Mouse (Mus musculus) intestine, embryonic 15.5 days (tissue): ENCODE results near the gene Blcap. TPM values are rescaled to one million over a fixed set of nuclear protein-coding genes. Genes with fewer than 3 reads are reported as not detected.

Source experiments
- ATAC-seq: fragments of 200-750 bp; cut with Nextera tagmentation; 2 replicates; pipeline ENCODE4 v1.8.0; 2017; ENCODE audit warnings: moderate TSS enrichment, moderate library complexity
- H3K27ac ChIP-seq: fragments of 300-500 bp; sonication (generic); 2 replicates; pipeline ENCODE4 v1.5.1; 2015; ENCODE audit warnings: mild to moderate bottlenecking, inconsistent platforms
- H3K27me3 ChIP-seq: fragments of 300-500 bp; sonication (generic); replicated peaks from 2 replicates; pipeline ENCODE4 v1.6.1; 2015; ENCODE audit warnings: inconsistent platforms
- H3K36me3 ChIP-seq: fragments of 300-500 bp; sonication (generic); 2 replicates; pipeline ENCODE4 v1.6.1; 2015; ENCODE audit warnings: inconsistent platforms
- H3K4me1 ChIP-seq: fragments of 300-500 bp; sonication (generic); replicated peaks from 2 replicates; pipeline ENCODE4 v1.6.1; 2015; ENCODE audit warnings: inconsistent platforms
- H3K4me2 ChIP-seq: fragments of 300-500 bp; sonication (generic); replicated peaks from 2 replicates; pipeline ENCODE4 v1.6.1; 2015; ENCODE audit warnings: mild to moderate bottlenecking, inconsistent platforms
- H3K4me3 ChIP-seq: fragments of 300-500 bp; sonication (generic); replicated peaks from 2 replicates; pipeline ENCODE4 v1.5.1; 2015; ENCODE audit warnings: inconsistent platforms
- H3K9ac ChIP-seq: fragments of 300-500 bp; sonication (generic); 2 replicates; pipeline ENCODE4 v1.6.1; 2015; ENCODE audit warnings: inconsistent platforms
- H3K9me3 ChIP-seq: fragments of 300-500 bp; sonication (generic); 2 replicates; pipeline ENCODE4 v1.6.1; 2016; ENCODE audit warnings: inconsistent platforms
- WGBS: fragments of 180-500 bp; shearing (Covaris S2); methylation state at CpG from one replicate; pipeline ENCODE4 v1.1.7; 2015; 5-methylcytosine and 5-hydroxymethylcytosine counted together
- polyA plus RNA-seq: library from polyadenylated mRNA; unstranded; fragments of >200 nt; fragmentation: Nextera tagmentation; extraction: Ambion mirVana; gene quantifications from 2 replicates; pipeline ENCODE4 v1.2.1, GENCODE M21; 2015

The Blcap gene
- polyA plus RNA-seq, 1 experiment from 2014 or later: 39.2 TPM

- Histone ChIP-seq H3K27ac (no peak overlapping the region), H3K27me3 (no peaks in the 10 kb centered on the region), H3K9me3 (no peaks in the 10 kb centered on the region), H3K9ac (peak overlapping the region; percentile 95; the same call in 1 of the 2 replicates), H3K4me2 (peak overlapping the region; percentile 82), H3K4me1 (peaks cover 25% of the 10 kb centered on the region), H3K36me3 (0 out of 2 replicates have a peak, but pooled peaks cover 4% of the 10 kb centered on the region), H3K4me3 (peak overlapping the region; percentile 100)
- WGBS: 81% methylated on average over 11 of the region's 11 CpGs
- no peak for ATAC-seq
Observed at GRCm38 (mm10) chr2:157567235-157567961, 3.7 kb downstream of the Blcap start.

DNA sequence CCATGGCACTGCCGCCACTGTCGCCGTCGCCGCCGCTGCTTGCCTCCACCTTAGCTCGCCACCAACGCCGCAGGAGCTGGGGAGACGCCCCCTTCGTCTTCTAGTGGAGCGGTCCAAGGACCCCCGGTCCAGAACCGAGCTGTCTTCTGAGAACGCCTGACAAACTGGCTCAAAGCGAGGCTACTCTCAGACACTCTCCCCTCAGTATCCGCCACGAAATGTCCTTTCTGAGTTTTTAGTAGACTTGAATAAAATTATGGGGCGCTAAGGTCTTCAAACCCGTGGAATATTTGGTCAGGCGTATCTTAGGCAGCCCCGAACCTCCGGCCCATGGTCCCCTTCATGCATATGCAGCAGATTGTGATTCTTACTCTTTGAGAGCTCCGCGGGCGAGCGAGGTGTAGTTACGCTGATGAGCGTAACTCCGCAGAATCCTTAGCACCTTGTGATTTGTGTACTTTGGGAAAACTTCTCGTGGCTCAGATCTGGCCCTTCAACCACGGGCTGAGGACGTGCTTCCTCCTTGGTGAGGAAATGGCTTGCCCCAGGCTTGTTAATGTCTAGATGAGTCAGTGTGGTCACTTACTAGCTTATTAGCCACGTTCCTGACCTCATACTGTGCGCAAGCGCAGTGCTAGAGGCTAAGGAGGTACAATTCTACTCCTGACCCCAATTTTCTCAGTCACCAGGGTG, 4.7 kb downstream of the Blcap start:
- H3K27ac ChIP-seq: peak overlapping the region; percentile 88
- under 1% methylated on average over 36 of the region's 36 CpGs for WGBS
- peak overlapping the region; percentile 95 for H3K9ac ChIP-seq
- peaks cover 31% of the 10 kb centered on the region for H3K4me1 ChIP-seq
- H3K4me2 ChIP-seq: peak overlapping the region; percentile 82
- H3K4me3 ChIP-seq: peak overlapping the region; percentile 100
- H3K36me3 ChIP-seq: peaks cover 12% of the 10 kb centered on the region
- H3K27me3 ChIP-seq: no peaks in the 10 kb centered on the region
- peak; percentile 89 for ATAC-seq
- no peaks in the 10 kb centered on the region for H3K9me3 ChIP-seq

DNA sequence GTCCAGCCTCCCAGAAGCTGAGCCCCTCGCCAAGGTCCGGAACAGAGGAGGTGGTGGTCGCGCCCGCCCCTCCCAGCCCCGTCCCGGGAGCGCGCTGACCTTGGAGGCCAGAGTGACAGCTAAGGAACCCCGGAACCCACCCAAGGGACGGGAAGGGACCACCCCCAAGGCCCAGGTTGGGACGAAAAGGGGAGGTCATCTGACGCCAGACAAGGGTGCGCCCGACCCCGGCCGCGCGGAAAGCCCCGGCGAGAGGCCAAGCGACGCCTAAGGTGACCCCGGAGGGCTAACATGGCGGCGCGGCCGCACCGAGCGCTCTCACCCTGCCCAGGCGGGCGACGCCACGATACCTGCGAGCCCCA, 5.2 kb downstream of the Blcap start:
- Histone ChIP-seq H3K27me3 (no peaks in the 10 kb centered on the region), H3K36me3 (peaks cover 17% of the 10 kb centered on the region), H3K9me3 (no peaks in the 10 kb centered on the region), H3K4me1 (peaks cover 33% of the 10 kb centered on the region), H3K4me2 (peak overlapping the region; percentile 82), H3K9ac (peak overlapping the region; percentile 95), H3K27ac (peak overlapping the region; percentile 88), H3K4me3 (peak overlapping the region; percentile 100)
- ATAC-seq: peak; percentile 46
- under 1% methylated on average over 35 of the region's 35 CpGs for WGBS

DNA sequence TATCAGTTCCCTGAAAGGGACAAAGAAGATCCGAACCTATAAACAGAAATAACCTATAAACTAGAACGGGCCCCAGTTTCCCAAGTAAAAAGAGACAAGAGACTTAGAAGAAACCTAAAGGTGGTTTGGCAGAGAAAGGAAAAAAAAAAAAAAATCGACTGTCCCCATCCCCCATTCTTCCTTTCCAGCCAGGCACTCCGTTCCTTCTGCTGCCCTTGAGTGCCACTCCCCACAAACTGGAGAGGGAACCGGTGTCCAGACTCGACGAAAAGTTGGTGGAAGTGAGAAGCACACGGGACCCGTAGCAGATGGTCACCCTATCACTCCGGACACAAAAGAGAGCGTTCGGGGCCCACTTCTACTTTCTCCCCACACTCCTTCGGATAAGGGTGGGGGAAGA, 5.6 kb downstream of the Blcap start:
- H3K27me3 ChIP-seq: no peaks in the 10 kb centered on the region
- H3K9ac ChIP-seq: peak overlapping the region; percentile 95
- H3K36me3 ChIP-seq: peaks cover 17% of the 10 kb centered on the region
- H3K9me3 ChIP-seq: no peaks in the 10 kb centered on the region
- H3K4me2 ChIP-seq: peak overlapping the region; percentile 82
- peak overlapping the region; percentile 100 for H3K4me3 ChIP-seq
- 5% methylated on average over 13 of the region's 13 CpGs for WGBS
- H3K27ac ChIP-seq: peak overlapping the region; percentile 88; the same call in 1 of the 2 replicates
- H3K4me1 ChIP-seq: peaks cover 33% of the 10 kb centered on the region
- no peak for ATAC-seq

DNA sequence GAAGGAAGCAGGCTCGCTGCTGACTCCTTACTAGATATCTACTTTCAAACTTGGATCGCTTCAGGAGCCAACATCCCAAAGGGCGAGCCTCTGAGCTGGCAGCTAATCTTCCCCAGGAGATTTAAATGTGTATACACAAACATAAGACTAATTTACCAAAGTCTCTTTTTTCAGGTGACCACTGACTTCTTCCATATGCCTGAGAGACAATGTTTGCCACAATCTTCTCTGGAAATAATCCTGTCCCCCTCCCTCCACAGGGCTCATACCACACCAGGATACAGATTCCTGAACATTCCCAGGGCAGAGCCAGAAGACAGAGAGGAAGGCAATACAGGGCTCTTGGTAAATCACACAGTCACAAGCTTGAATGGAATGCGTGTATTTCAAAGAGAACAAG, 6.4 kb downstream of the Blcap start:
- peak overlapping the region; percentile 82; the same call in 1 of the 2 replicates for H3K4me2 ChIP-seq
- H3K36me3 ChIP-seq: peaks cover 20% of the 10 kb centered on the region
- no peak overlapping the region for H3K9ac ChIP-seq
- no peak for ATAC-seq
- H3K27me3 ChIP-seq: no peaks in the 10 kb centered on the region
- 72% methylated on average over 4 of the region's 4 CpGs for WGBS
- no peaks in the 10 kb centered on the region for H3K9me3 ChIP-seq
- no peak overlapping the region for H3K27ac ChIP-seq
- no peak overlapping the region for H3K4me3 ChIP-seq
- peaks cover 33% of the 10 kb centered on the region for H3K4me1 ChIP-seq

DNA sequence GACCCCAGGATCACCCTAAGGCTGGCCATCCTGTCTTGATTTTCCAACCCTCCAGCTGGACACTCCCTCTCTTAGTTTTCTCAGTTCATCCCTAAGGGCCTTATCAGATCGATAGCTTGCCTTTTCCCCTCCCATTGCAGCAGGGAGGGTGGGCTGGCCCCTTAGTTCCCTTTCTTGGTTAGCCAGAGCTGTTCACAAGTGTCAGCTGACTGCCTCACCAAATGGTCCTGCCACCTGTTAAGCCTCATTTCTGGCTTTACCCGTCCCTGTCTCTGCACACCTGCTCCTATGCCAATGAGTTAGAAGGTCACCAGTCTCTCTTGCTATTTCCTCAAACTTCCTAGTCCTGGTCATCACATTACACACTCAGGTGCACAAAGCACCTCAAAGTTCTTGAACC, 8.0 kb downstream of the Blcap start:
- Histone ChIP-seq H3K27ac (no peak overlapping the region), H3K4me2 (no peak overlapping the region), H3K4me1 (peaks cover 33% of the 10 kb centered on the region), H3K4me3 (no peak overlapping the region), H3K27me3 (no peaks in the 10 kb centered on the region), H3K9me3 (0 out of 2 replicates have a peak, but pooled peaks cover 2% of the 10 kb centered on the region), H3K9ac (no peak overlapping the region), H3K36me3 (peaks cover 30% of the 10 kb centered on the region)
- ATAC-seq: no peak
- WGBS: 59% methylated on average over 2 of the region's 2 CpGs

- peak; percentile 81 for ATAC-seq
- peak overlapping the region; percentile 32 for H3K4me3 ChIP-seq
- 48% methylated on average over 27 of the region's 27 CpGs for WGBS
- H3K9me3 ChIP-seq: 0 out of 2 replicates have a peak, but pooled peaks cover 2% of the 10 kb centered on the region
- H3K27ac ChIP-seq: no peak overlapping the region
- H3K4me1 ChIP-seq: peaks cover 26% of the 10 kb centered on the region
- no peaks in the 10 kb centered on the region for H3K27me3 ChIP-seq
- H3K4me2 ChIP-seq: peak overlapping the region; percentile 65
- peaks cover 47% of the 10 kb centered on the region for H3K36me3 ChIP-seq
- H3K9ac ChIP-seq: peak overlapping the region; percentile 5; the same call in 1 of the 2 replicates
Observed at GRCm38 (mm10) chr2:157561165-157561836, 9.8 kb downstream of the Blcap start.

DNA sequence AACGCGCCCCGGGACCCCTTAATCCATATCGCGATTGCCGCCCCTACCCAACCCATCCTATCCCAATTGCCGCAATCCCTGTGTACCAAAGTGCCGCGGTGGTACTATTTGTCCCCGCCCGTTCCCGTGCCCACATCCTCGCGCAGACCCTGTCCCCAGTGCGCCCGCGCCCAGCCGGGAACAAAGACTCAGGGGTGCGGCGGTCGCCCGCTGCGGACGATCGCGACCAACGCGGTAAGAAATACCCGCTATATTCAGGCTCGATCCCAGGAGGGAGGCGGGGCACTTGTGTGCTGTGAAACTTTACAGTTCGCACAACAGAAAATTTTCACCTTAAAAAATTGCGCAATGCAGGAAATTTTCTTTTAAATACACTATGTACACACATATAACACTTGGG, 10.8 kb downstream of the Blcap start:
- 51% methylated on average over 33 of the region's 33 CpGs for WGBS
- Histone ChIP-seq H3K36me3 (peaks cover 47% of the 10 kb centered on the region), H3K4me3 (peak overlapping the region; percentile 43), H3K27me3 (no peaks in the 10 kb centered on the region), H3K9me3 (0 out of 2 replicates have a peak, but pooled peaks cover 2% of the 10 kb centered on the region), H3K27ac (no peak overlapping the region), H3K9ac (peak overlapping the region; percentile 44), H3K4me2 (peak overlapping the region; percentile 65), H3K4me1 (peaks cover 31% of the 10 kb centered on the region)
- no peak for ATAC-seq

- peak within 1 kb of the TSS; percentile 43 for H3K4me3 ChIP-seq
- H3K36me3 ChIP-seq: peaks cover 47% of the 10 kb centered on the region
- ATAC-seq: peak; percentile 18; the same call in 1 of the 2 replicates
- no peak within 1 kb of the TSS for H3K27ac ChIP-seq
- peaks cover 29% of the 10 kb centered on the region for H3K4me1 ChIP-seq
- H3K9ac ChIP-seq: peak within 1 kb of the TSS; percentile 44
- 0 out of 2 replicates have a peak, but pooled peaks cover 2% of the 10 kb centered on the region for H3K9me3 ChIP-seq
- H3K4me2 ChIP-seq: peak within 1 kb of the TSS; percentile 65
- H3K27me3 ChIP-seq: no peaks in the 10 kb centered on the region
- WGBS: 56% methylated on average over 27 of the region's 27 CpGs
Observed at GRCm38 (mm10) chr2:157559858-157560257, 11.2 kb downstream of the Blcap start, which contains the start of gene Nnat. Gene Nnat (plus strand): TSS chr2:157560078.

- H3K4me2 ChIP-seq: peak overlapping the region; percentile 65
- H3K4me3 ChIP-seq: peak overlapping the region; percentile 43
- H3K4me1 ChIP-seq: peaks cover 26% of the 10 kb centered on the region
- no peak overlapping the region for H3K9ac ChIP-seq
- H3K9me3 ChIP-seq: 0 out of 2 replicates have a peak, but pooled peaks cover 2% of the 10 kb centered on the region
- H3K27ac ChIP-seq: no peak overlapping the region
- no peaks in the 10 kb centered on the region for H3K27me3 ChIP-seq
- WGBS: 57% methylated on average over 19 of the region's 19 CpGs
- ATAC-seq: no peak
- peaks cover 47% of the 10 kb centered on the region for H3K36me3 ChIP-seq
Observed at GRCm38 (mm10) chr2:157559440-157559839, 11.6 kb downstream of the Blcap start.

- no peak for ATAC-seq
- H3K4me2 ChIP-seq: no peak overlapping the region
- no peaks in the 10 kb centered on the region for H3K27me3 ChIP-seq
- H3K9ac ChIP-seq: no peak overlapping the region
- peaks cover 25% of the 10 kb centered on the region for H3K4me1 ChIP-seq
- 63% methylated on average over 6 of the region's 6 CpGs for WGBS
- no peak overlapping the region for H3K4me3 ChIP-seq
- peaks cover 47% of the 10 kb centered on the region for H3K36me3 ChIP-seq
- H3K9me3 ChIP-seq: 0 out of 2 replicates have a peak, but pooled peaks cover 2% of the 10 kb centered on the region
- H3K27ac ChIP-seq: no peak overlapping the region
Observed at GRCm38 (mm10) chr2:157558520-157558919, 12.6 kb downstream of the Blcap start.

- Histone ChIP-seq H3K36me3 (peaks cover 47% of the 10 kb centered on the region), H3K4me1 (peaks cover 23% of the 10 kb centered on the region), H3K4me2 (no peak overlapping the region), H3K4me3 (no peak overlapping the region), H3K9me3 (0 out of 2 replicates have a peak, but pooled peaks cover 2% of the 10 kb centered on the region), H3K9ac (no peak overlapping the region), H3K27ac (no peak overlapping the region), H3K27me3 (no peaks in the 10 kb centered on the region)
- WGBS: 76% methylated on average over 9 of the region's 9 CpGs
- ATAC-seq: no peak
Observed at GRCm38 (mm10) chr2:157558051-157558450, 13.0 kb downstream of the Blcap start.
